Mouse (Mus musculus): ENCODE results near the gene Cyb561d1. TPM values are rescaled to one million over a fixed set of nuclear protein-coding genes. Genes with fewer than 3 reads are reported as not detected.
A peak's percentile ranks its signal among the peaks of the same experiment; 100 is the strongest.

Gene Cyb561d1
- polyA plus RNA-seq, 1 experiment from 2014 or later, result 3.8 TPM

DNA sequence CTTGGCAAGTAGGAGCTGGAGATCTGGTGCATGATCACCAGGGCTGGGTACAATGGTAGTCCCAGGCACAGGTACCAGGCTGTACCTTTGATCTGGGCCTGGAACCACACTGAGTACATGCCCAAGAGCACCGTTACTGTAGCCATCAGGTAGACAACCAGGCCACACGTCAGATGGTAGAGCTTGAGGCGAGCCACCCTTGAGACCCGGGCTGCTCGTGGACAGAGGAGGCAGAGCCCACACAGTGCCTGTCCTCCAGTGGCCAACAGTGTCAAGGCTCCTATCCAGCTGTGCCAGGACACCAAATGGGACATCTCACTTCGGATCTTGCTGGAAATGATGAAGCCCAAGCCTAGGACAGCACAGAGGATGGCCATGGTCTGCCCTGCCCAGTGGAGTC lies 1.8 kb downstream of the Cyb561d1 start:
- WGBS, result 91% methylated on average over 6 of the region's 6 CpGs
- peak overlapping the region; percentile 72; the same call in 1 of the 2 replicates for H3K4me2 ChIP-seq
- peaks cover 68% of the 10 kb centered on the region for H3K4me1 ChIP-seq
- H3K27me3 ChIP-seq, result no peaks in the 10 kb centered on the region
- H3K27ac ChIP-seq, result no peak overlapping the region
- H3K9ac ChIP-seq, result no peak overlapping the region
- H3K36me3 ChIP-seq, result peaks cover 27% of the 10 kb centered on the region
- H3K9me3 ChIP-seq (replicated peaks), result no peaks in the 10 kb centered on the region
- no peak for ATAC-seq (replicated peaks; ENCODE audit: low FRiP score)
- no peak overlapping the region for H3K4me3 ChIP-seq (replicated peaks)

DNA sequence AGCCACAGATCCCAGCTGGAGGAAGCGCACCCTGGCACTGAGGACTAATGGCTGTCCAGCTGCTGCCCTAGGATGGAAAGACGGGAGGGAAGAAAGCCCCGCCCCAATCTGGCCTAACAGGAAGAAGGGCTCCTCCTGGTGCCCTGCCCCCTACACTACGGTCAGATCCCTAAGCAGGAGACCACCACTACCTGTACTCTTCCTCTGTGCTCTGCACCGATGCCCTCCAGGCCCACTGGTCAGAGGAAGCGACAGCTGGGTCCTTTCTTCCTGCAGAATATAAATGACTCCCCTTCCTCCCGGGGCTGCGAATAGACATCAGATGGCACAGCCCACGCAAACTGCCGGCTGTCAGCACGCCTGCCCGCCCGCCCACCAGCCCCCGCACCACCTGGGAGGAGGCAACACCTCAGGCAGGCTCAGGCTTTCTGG lies 3.9 kb downstream of the Cyb561d1 start:
- peak; percentile 55 for ATAC-seq (replicated peaks; ENCODE audit: low FRiP score)
- Histone ChIP-seq H3K4me1 (peaks cover 61% of the 10 kb centered on the region), H3K27ac (peak overlapping the region; percentile 52), H3K4me3 (replicated peaks) (no peak overlapping the region), H3K27me3 (no peaks in the 10 kb centered on the region), H3K36me3 (peaks cover 10% of the 10 kb centered on the region), H3K9me3 (replicated peaks) (no peaks in the 10 kb centered on the region), H3K9ac (0 out of 2 replicates have a peak overlapping the region, but pooled peaks have one; percentile 24), H3K4me2 (peak overlapping the region; percentile 44)
- WGBS, result 3% methylated on average over 14 of the region's 14 CpGs

DNA sequence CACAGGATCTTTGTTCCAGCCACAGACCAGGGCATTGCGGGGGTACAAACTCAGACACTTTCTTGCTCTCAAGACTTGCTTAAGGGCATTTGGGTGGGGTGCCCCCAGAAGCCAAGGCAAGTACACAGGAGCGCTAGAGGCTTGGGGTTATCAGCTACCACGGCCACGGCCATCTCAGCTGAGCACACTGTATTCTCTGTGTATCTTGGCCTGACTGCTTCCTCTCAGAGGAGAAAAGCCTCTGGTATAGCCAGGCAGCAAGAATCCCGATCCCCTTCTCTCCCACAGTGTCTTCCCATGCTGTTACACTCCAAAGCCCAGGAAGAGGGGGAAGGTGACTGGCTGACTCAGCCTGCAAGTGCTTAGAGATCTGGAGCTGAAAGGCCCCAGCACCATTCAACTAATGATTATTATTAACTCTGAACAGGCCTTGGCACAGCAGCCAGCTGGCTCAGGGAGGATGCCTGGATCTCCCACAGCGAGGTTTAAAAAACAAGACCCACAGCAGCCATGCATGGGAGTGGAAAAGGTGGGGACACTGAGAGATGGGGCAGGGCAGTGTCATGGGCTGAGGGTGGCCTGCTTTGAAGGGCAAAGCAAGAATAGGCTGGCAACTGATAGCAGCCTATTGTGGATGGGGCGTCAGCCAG lies 4.9 kb downstream of the Cyb561d1 start:
- 67% methylated on average over 7 of the region's 7 CpGs for WGBS
- no peak for ATAC-seq (replicated peaks; ENCODE audit: low FRiP score)
- Histone ChIP-seq H3K9me3 (replicated peaks) (no peaks in the 10 kb centered on the region), H3K27me3 (no peaks in the 10 kb centered on the region), H3K4me2 (no peak overlapping the region), H3K9ac (no peak overlapping the region), H3K36me3 (peaks cover 7% of the 10 kb centered on the region), H3K4me3 (replicated peaks) (no peak overlapping the region), H3K27ac (peak overlapping the region; percentile 52), H3K4me1 (peaks cover 53% of the 10 kb centered on the region)

DNA sequence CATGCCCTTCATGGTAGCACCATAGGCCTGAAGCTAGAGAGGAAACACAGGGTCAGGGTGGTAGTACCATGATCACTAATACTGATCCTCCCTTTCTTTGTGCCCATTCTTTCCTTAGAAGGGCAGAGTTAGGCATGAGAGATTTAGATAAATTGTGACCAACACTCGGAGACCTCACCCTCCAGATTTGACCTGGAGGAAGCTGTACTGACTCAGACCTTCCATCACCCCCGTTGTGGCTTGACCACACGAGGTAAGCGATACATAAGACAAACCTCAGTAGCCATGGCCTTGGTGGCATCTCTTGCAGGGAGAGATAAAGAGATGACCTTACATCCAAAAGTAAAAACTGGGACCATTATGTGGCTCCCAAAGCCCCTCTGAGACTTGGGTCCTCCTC lies 5.7 kb downstream of the Cyb561d1 start:
- H3K9me3 ChIP-seq (replicated peaks), result no peaks in the 10 kb centered on the region

DNA sequence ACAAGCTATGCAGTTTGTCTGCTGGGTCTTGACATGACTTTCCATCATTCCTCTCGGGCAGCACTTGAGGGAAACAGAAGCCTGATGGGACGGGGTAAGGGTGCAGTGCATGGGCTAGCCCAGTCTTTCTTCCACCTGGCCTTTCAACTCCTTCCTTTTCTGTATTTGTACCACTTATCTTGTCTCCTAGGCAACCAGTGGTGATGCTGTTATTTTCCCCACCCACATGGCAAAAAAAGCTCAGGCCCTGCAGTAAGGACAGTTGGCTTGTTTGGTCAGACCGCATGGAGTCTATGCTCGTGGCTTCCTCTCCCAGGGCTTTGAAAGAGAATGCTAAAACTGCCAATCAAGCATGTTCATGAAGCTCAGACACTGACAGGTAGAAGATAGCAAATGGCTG lies 7.3 kb downstream of the Cyb561d1 start:
- ATAC-seq (replicated peaks; ENCODE audit: low FRiP score), result no peak
- H3K9me3 ChIP-seq (replicated peaks), result no peaks in the 10 kb centered on the region
- no peak overlapping the region for H3K27ac ChIP-seq
- no peak overlapping the region for H3K9ac ChIP-seq
- peaks cover 47% of the 10 kb centered on the region for H3K4me1 ChIP-seq
- no peaks in the 10 kb centered on the region for H3K27me3 ChIP-seq
- no peak overlapping the region for H3K4me3 ChIP-seq (replicated peaks)
- WGBS, result 63% methylated on average over 4 of the region's 4 CpGs
- no peak overlapping the region for H3K4me2 ChIP-seq
- H3K36me3 ChIP-seq, result no peaks in the 10 kb centered on the region; the same call in 1 of the 2 replicates

More for the DNA sequence above, 5.7 kb downstream of the Cyb561d1 start:
- Histone ChIP-seq H3K27me3 (no peaks in the 10 kb centered on the region), H3K4me3 (replicated peaks) (no peak overlapping the region), H3K4me1 (peaks cover 48% of the 10 kb centered on the region), H3K9ac (no peak overlapping the region), H3K4me2 (no peak overlapping the region), H3K36me3 (peaks cover 7% of the 10 kb centered on the region), H3K27ac (peak overlapping the region; percentile 46; the same call in 1 of the 2 replicates)
- no peak for ATAC-seq (replicated peaks; ENCODE audit: low FRiP score)
- WGBS, result 65% methylated on average over 4 of the region's 4 CpGs

DNA sequence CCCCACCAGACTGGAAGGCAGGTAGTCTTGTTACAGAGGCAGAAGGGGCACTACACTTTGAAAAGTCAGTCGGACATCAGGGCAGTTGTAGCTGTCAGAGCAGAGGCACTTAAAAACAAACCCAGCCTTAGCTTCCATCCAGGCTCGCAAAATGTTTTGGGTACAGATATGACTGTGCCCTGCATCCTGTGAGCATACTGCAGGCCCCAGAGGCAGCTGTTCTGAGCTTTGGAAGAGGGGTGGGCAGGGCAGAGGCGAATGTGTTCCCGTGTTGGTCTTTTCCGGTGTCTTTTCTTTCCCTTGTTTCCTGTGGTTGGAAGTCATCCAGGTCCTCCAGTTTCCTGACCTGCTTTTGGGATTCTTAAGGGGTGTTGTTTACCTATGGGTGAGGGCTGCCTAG lies 11.1 kb downstream of the Cyb561d1 start:
- H3K27me3 ChIP-seq, result peaks cover 17% of the 10 kb centered on the region
- no peak overlapping the region for H3K27ac ChIP-seq
- H3K9me3 ChIP-seq (replicated peaks), result no peaks in the 10 kb centered on the region
- no peaks in the 10 kb centered on the region for H3K36me3 ChIP-seq
- WGBS, result 52% methylated on average over 5 of the region's 5 CpGs
- H3K4me2 ChIP-seq, result no peak overlapping the region
- H3K9ac ChIP-seq, result no peak overlapping the region; the same call in 1 of the 2 replicates
- ATAC-seq (replicated peaks; ENCODE audit: low FRiP score), result no peak
- peaks cover 39% of the 10 kb centered on the region for H3K4me1 ChIP-seq
- no peak overlapping the region for H3K4me3 ChIP-seq (replicated peaks)

DNA sequence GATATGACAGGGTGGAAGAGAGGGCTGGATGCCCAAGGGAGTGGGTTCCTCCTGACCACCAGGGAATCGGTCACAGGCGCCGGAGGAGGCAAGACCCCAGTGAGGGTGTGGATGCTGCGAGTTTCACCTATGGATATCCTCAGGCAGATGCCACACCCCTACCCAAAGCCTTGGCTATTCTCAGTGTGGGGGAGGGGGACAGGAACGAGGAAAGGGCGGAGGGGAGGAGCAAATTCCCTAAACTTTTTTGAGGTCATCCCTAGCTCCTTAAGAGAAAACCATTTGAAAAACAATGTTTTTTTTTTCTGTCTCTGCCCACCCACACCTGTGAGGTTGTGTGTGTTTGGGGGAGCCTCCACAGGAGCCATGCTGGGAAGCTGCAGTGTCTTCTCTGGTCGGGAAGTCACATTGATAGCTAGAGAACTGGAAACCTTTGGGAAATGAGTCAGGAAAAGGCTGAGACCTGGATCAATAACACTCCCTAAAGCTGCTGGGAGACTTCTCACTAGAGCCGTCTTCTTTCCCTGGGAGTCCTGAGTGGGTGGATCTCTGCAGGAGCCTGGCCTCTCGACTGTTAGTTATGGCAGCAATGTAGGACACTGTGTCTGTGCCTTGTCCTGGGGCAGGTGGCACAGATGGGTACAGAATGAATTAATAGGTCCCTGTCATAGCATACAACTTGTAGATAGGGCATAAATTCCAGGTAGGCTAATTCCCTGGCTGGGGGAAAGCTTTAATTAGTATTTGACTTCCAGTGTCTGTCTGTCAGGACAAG lies 12.1 kb downstream of the Cyb561d1 start:
- no peaks in the 10 kb centered on the region for H3K9me3 ChIP-seq (replicated peaks)
- no peak overlapping the region for H3K27ac ChIP-seq
- no peak overlapping the region for H3K4me2 ChIP-seq
- H3K4me1 ChIP-seq, result peaks cover 33% of the 10 kb centered on the region
- H3K36me3 ChIP-seq, result no peaks in the 10 kb centered on the region
- no peak overlapping the region for H3K4me3 ChIP-seq (replicated peaks)
- 66% methylated on average over 9 of the region's 9 CpGs for WGBS
- no peak for ATAC-seq (replicated peaks; ENCODE audit: low FRiP score)
- H3K9ac ChIP-seq, result no peak overlapping the region
- peaks cover 25% of the 10 kb centered on the region for H3K27me3 ChIP-seq

DNA sequence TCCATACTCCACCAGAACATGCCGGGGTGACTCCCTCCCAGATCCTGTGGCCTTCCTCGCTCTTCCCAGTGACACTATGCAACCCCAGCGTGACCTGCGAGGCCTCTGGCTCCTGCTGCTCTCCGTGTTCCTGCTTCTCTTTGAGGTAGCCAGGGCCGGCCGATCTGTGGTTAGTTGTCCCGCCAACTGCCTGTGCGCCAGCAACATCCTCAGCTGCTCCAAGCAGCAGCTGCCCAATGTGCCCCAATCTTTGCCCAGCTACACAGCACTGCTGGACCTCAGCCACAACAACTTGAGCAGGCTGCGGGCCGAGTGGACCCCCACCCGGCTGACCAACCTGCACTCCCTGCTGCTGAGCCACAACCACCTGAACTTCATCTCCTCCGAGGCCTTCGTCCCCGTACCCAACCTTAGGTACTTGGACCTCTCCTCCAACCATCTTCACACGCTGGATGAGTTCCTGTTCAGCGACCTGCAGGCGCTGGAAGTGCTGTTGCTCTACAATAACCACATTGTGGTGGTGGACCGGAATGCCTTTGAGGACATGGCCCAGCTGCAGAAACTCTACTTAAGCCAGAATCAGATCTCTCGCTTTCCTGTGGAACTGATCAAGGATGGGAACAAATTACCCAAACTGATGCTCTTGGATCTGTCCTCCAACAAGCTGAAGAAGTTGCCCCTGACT lies 13.8 kb downstream of the Cyb561d1 start:
- Histone ChIP-seq H3K4me1 (peaks cover 33% of the 10 kb centered on the region), H3K4me2 (peak overlapping the region; percentile 97), H3K27me3 (peaks cover 25% of the 10 kb centered on the region), H3K27ac (no peak overlapping the region), H3K9me3 (replicated peaks) (no peaks in the 10 kb centered on the region), H3K36me3 (no peaks in the 10 kb centered on the region), H3K9ac (no peak overlapping the region), H3K4me3 (replicated peaks) (peak overlapping the region; percentile 75)
- ATAC-seq (replicated peaks; ENCODE audit: low FRiP score), result peak; percentile 16
- WGBS, result 58% methylated on average over 20 of the region's 20 CpGs

DNA sequence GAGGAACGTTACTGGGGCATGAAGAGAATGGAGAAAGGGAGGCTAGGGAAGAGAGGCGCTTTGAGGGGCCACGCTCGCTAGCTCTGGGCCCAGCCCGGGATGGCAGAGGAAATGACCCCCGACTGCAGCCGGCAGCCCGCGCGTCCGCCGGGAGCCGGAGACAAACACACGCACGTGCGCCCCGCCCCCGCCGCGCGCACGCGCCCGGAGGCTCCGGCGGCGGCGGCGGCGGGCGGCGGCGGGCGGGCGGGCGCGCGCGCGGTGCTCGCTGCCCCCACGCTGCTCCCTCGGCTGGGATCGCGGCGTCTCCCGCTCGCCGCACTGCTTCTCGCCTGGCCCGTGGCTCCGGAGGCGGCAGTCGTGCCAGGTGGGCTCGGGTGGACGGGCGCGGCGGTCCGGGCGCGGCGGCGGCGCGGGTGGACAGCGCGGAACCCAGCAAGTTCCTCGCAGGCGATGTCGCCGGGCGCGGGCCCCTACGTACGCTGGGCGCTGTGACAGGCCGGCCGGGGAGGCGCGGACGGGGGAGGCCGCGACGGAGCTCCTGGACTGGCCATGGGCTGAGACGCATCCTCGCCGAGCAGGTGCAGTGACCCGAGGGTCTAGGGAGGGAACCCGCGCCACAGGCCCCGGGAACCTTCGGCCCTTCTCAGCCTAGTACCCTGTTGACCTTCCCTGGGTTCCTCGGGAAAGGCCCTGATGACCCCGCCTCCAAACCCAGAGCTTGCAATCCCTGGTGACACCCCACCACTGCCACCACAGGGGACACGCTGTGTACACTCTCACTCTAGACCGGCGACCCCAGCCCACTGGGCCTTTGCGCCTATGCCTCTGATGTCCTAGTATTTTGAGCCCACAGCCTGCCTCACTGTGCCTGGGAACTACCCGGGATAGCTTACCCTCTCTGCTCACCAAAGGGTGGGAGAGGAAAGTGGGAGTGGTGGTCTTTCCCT lies 14.6 kb downstream of the Cyb561d1 start, which contains the start of gene Amigo1:
TSS of gene Amigo1 (plus strand) at position 238 of the 950 bp plus-strand sequence.
- Histone ChIP-seq H3K4me3 (replicated peaks) (peak within 1 kb of the TSS; percentile 75), H3K4me1 (peaks cover 33% of the 10 kb centered on the region), H3K27ac (peak within 1 kb of the TSS; percentile 66), H3K36me3 (no peaks in the 10 kb centered on the region), H3K27me3 (peaks cover 25% of the 10 kb centered on the region), H3K4me2 (peak within 1 kb of the TSS; percentile 97), H3K9ac (peak within 1 kb of the TSS; percentile 73), H3K9me3 (replicated peaks) (no peaks in the 10 kb centered on the region)
- peak; percentile 82 for ATAC-seq (replicated peaks; ENCODE audit: low FRiP score)
- WGBS, result 1% methylated on average over 99 of the region's 100 CpGs

DNA sequence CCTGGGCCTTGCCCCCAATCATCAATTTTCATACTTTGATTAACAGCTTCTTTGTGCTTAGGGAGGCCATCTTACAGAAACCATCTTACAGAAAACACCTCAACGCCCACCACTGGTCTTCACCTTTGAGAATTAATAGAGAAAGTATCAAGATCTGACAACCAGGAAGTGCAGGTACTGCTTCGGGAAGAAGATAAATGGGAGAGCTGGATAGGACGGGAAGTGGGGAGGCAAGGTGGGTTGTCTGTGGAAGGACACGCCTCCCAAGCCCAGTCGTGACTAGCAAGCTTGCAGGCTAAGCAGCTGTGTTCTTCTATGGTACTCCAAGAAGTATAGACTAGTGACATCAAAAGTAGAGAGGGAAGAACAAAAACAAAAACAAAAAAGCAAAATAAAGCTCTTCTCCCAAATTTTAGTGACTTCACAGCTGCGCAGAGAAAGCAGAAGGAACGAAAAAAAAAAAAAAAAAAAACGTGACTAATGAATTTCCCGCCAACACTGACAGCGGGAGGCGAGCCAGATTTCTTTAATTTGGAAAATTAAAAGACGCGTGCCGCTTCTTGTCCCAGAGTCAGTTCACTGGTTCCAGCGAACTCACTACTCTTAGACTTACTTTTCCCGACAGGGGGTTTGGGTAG lies 15.4 kb downstream of the Cyb561d1 start:
- H3K4me2 ChIP-seq, result peak overlapping the region; percentile 97
- H3K4me1 ChIP-seq, result peaks cover 33% of the 10 kb centered on the region
- H3K9me3 ChIP-seq (replicated peaks), result no peaks in the 10 kb centered on the region
- peaks cover 25% of the 10 kb centered on the region for H3K27me3 ChIP-seq
- peak overlapping the region; percentile 73 for H3K9ac ChIP-seq
- 5% methylated on average over 16 of the region's 16 CpGs for WGBS
- no peak overlapping the region for H3K27ac ChIP-seq
- H3K4me3 ChIP-seq (replicated peaks), result peak overlapping the region; percentile 75
- no peaks in the 10 kb centered on the region for H3K36me3 ChIP-seq
- 0 out of 2 replicates have a peak, but pooled peaks have one; percentile 37 for ATAC-seq (replicated peaks; ENCODE audit: low FRiP score)

DNA sequence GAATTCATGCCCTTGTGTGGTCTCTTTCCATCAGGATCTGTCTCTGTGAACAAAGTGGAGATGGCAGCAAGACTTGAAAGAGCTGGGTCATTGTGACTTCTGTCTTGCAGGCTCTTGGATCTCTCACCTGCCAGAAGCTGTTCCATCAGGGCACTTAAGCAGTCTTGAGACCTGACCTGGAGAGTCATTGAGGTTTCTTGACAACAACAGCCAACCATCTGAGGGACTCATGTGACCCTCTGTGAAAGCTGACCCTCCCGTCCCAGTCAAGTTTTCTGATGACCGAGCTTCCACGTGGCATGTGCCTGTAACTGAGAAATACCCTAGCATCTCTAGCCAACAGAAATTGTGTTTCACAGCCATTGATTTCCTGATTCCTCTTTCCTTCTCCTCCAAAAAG lies 16.3 kb downstream of the Cyb561d1 start:
- Histone ChIP-seq H3K27ac (no peak overlapping the region), H3K9me3 (replicated peaks) (no peaks in the 10 kb centered on the region), H3K4me3 (replicated peaks) (no peak overlapping the region), H3K36me3 (no peaks in the 10 kb centered on the region), H3K4me2 (no peak overlapping the region), H3K4me1 (peaks cover 27% of the 10 kb centered on the region), H3K9ac (no peak overlapping the region), H3K27me3 (peaks cover 25% of the 10 kb centered on the region)
- ATAC-seq (replicated peaks; ENCODE audit: low FRiP score), result no peak
- 60% methylated on average over 3 of the region's 3 CpGs for WGBS

Measured in kidney, embryonic 15.5 days (tissue).